Mouse (Mus musculus) adrenal gland, postnatal 10 days (tissue): Measurements from ENCODE around the gene Utp11. TPM values are rescaled to one million over a fixed set of nuclear protein-coding genes. Genes with fewer than 3 reads are reported as not detected.
"Not testable (repeated sequence)": the region's sequence is repeated elsewhere in the genome, so short reads cannot be mapped to it uniquely, and the experiment has no call there.

ENCODE experiments used
- DNase-seq: peaks from one replicate; pipeline ENCODE4 v3.0.0; 2021; ENCODE audit warnings: mixed read lengths
- long read RNA-seq, 2 experiments: library from polyadenylated mRNA; stranded (forward); transcript quantifications; one replicate each; pipeline ENCODE4 v2.0.0; 2021
- total RNA-seq, 2 experiments: library from RNA; stranded (reverse); gene quantifications; 2 replicates each; pipeline ENCODE4 v1.2.3; 2021

Utp11 gene
- total RNA-seq = 10 to 100 TPM; 29.4 to 29.9 TPM
- long read RNA-seq, experiment 1, transcript Utp11-201 (8 exons, 1,603 nt) = major isoform, 69 of 88 reads
- long read RNA-seq, experiment 1, partial matches to known transcripts = 16 of 88 reads
- long read RNA-seq, experiment 1, other reads (novel, unspliced or antisense) = 3 of 88 reads
- long read RNA-seq, experiment 2, transcript Utp11-201 (8 exons, 1,603 nt) = major isoform, 45 of 61 reads
- long read RNA-seq, experiment 2, partial matches to known transcripts = 10 of 61 reads
- long read RNA-seq, experiment 2, other reads (novel, unspliced or antisense) = 6 of 61 reads

DNA sequence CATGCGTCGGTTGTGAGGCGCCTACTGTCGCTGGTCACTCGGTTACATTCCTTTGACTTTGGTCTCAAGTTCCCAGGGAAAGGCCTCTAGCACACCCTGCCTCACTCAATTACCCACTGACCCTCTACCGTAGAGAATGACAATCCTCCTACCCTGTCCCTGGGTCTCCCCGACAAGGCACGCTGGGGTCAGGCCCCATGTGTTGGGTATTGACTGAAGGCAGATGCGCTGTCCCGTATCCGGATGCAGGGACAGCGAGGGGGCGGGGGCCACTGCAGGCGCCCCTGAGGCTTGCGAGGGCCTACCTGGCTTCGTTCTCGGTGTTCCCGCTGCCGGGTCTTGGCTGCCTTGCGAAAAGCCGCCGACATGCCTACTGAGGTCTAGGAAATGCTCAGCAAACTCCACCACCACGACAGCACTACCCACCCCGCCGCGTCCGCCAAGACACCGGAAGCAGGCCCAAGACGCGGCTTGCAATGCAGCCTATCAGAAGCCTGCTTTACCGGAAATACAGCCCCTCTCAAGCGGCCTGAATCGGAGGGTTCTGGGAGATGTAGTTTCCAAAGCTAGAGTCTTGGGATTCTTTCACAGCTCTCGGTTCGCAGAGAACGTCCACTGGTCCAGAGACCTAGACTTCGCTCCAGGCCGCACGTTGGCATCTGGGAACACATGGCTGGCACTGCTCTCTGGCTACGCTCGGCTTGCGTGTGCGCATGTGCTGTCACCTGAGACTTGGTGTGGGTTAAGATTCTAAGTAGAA is at the start of gene Utp11:
Gene Utp11 (minus strand): TSS at position 466 of the 760 bp plus-strand sequence.
- DNase-seq = peak; percentile 88

DNA sequence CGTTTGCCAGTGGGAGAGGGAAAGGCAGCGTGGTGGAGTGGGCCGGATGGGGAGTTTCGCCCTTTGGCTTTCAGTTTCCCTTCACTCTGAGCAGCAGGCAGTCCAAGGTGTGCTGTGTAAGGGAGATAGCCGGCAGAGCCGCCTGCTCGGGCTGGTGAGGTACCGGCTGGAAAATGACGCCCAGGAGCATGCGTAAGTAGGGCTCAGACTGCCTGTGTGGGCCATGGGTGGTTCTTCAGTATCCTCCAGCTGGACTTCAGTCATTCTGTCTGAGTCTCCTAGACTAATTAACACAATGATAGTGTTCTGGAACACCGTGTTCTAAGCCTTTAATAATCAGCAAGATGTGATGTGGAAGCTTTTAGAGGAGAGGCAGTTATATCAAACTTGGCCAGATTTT is 49.4 kb upstream of the Utp11 start:
- no peak for DNase-seq

DNA sequence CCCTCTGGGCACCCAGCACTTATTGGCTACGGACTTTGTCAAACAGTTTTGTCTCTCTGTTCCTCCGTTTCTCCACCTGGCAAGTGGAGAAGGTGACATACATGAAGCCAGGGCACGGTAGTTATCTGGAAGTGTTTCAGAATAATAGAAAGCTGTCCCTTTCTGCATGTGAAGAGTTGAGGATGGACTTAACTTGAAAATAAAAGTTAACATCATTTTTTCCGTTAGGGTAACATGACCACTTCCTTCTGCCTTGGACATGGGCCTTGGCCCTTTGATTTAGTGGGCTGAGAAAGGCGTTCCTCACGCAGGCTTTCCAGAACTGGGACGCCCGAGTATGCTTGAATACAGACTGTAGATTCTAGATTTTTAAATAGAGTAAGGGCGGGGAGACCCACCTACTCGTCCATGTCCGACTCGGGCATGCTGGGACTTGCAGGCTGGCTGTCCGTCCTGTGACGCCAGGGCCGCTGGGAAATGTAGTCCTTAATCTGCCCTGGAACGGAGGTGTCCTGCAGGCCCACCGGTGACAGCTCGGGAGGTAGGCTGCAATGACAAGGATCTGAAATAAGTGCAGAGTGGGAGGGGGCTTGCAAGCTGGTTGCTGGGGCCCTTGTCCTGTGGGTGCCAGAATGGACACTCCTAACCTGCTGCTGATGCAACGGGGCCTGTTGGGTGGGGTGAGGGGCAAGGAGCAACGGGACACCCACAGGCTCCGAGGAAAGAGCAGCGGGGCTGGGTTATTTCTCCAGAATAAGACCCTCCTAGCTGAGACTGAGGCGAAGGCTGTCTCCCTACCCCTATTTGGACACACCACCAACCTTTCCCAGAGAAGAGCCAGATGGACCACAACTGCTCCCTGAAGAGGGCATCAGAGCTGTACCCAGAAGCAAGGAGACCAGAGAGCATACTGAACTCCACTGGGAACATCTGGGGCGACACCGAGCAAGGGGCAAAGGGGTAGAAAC is 48.3 kb upstream of the Utp11 start, which contains the start of gene Inpp5b:
Gene Inpp5b (plus strand): TSS at position 475 of the 968 bp plus-strand sequence.
- peak; percentile 86 for DNase-seq

DNA sequence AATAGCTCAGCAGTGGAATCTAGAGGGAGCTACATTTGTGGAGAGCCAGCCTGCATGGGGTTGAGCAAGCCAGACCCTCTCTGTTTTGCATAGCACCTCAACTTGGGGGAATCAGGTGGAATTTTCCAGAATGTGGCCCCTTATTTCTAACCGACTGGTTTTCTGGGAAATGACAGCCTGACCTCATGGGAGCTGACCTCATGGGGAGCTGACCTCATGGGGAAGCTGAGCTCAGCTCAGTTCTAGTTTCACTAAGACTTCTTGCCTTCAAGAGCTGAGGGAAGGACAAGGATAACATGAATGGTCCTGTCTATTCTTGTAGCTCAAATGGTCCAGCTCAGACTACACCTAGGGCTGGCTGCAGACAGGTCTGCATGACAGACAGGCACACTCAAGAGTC is 45.4 kb upstream of the Utp11 start:
- no peak for DNase-seq

DNA sequence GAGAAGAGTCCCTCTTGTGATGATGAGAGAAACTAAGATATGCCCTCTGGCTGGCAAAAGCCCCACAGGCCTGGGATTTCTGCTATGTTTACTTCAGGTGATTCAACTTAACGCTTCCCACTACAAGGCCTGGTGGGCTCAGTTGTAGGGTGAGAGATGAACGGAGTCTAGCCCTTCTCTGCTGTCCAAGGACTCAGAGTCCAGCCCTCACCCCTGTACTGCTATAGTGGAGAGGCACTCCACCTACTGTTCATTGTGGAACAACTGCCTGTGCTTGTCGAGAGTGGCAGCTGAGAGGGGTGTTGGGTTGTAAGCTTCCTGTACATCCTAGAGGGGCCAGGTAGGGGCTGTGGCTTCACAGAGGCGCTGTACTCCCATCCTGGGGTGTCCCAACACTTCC is 44.6 kb upstream of the Utp11 start:
- no peak for DNase-seq

DNA sequence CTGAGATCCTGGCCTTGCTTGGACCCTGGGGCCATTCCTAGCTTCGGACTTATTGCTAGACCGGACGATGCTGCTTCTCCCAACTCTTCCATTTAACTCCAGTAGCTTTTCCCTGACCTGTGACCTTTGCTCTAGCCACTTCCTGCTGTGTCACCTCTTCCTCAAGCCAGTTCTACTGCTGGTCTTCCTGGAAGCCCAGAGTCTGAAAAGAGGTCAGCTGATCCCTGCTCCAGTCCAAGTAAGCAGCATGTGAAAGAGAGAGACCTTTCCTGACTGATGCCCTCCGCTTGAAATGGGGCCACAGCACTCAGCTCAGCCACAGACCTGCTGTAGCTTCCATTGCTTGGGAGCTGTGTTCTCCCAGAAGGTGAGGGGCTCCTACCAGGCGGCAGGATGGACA is 44.1 kb upstream of the Utp11 start:
- DNase-seq = no peak

DNA sequence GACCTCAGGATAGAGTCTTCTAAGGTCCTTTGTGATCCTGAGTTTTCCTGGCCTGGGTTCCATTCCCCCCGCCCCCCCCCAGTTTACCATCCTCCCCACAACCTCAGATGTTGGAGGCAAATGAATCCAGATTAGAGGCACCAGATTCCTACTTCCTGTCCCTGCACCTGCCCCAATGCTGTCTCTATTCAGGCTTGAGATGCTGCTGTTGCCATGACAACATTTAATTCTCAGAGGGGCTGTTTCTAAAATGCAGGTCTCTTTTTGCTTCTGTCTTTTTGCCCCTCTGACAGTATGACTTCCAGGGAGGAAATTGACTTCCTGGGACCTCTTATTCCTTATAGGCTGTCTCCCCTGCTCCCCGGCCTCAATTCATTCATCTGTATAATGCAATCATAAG is 43.6 kb upstream of the Utp11 start:
- DNase-seq = no peak

DNA sequence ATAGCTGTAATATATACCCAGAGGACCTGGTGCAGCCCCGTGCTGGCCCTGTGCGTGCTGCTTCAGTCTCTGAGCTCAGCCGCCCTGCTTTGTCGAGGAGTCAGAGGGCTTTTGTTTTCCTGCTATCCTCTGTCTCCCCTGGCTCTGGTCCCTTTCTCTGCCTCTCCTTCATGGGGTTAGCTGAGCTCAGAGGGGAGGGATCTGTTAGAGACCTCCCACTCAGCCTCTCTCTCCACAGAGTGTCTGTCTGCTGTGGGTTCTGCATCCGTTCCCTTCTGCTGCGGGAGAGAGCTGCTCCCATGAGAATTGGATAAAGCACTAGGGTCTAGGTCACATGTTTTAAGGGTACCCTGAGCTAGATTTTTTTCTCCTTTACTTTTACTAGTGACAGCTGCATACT is 32.7 kb upstream of the Utp11 start:
- no peak for DNase-seq

DNA sequence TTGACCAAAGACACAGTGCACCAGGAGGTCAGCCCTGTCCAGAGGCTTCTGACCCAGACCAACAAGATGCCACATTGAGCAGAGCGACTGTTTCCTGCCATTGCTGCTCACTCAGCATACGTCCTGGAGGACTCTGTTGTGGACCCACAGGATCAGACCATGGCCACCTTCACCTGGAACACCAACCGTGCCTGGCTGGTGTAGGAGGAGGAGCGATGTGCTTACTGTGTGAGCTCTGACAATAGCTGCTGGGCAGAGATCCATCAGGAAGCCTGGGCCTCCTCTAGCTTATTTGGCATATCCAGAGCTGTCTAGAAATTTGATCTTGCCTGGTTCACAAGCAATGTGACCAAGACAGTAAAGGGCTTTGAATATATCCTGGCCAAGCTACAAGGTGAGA is 25.7 kb upstream of the Utp11 start:
- DNase-seq = no peak

DNA sequence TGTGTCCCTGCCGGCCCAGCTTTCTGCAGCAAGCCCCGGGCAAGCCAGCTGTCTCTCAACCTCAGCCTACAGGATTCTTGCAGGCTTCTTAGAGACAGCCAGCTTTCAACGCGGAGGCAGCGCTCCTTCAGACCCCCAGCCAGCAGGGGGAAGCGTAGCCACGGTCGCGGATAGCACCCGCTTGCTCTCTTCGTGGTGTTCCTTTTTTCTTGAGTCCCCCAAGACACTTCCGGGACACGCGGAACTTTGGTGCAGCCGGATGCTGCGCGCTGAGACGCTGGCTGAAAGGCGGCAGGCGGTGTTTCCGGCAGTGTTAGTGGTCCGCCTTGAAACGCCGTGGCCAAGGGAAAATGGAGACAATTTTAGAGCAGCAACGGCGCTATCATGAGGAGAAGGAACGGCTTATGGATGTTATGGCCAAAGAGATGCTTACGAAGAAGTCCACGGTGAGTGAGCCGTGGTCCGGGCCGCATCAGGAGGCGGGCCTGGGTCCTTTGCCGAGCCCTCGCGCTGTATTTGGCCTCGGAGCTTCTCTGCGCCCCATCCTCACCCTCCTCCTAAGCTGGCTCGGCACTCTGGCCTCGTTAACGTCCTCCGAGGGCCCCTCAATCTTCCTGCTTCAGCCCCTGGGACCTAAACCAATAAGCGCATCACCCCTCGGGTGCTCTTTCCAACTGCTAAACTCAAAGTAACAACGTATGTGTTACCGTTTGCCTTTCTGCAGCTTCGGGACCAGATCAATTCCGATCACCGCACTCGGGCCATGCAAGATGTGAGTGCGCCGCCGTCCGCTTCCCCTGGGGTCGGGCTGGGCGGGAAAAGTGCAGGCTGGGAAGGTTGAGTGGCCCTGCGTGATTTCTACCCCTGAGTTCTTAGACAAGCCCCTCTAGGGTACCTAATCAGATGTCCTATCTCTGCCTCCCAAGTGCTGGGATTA is 21.4 kb upstream of the Utp11 start, which contains the start of gene Sf3a3:
Gene Sf3a3 (plus strand): TSS at position 232 of the 937 bp plus-strand sequence.
- peak; percentile 96 for DNase-seq

DNA sequence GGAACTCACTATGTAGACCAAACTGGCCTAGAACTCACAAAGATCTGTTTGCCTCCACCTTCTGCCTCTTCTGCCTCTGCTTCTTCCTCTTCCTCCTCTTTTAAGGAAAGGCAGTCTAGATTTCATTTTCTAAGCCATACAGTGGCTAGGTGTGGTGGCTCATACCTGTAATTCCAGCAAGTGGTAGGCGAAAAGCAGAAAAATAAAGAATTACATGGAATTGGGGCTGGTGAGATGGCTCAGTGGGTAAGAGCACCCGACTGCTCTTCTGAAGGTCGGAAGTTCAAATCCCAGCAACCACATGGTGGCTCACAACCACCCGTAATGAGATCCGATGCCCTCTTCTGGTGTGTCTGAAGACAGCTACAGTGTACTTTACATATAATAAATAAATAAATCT is 20.4 kb upstream of the Utp11 start:
- DNase-seq = not testable (repeated sequence)

DNA sequence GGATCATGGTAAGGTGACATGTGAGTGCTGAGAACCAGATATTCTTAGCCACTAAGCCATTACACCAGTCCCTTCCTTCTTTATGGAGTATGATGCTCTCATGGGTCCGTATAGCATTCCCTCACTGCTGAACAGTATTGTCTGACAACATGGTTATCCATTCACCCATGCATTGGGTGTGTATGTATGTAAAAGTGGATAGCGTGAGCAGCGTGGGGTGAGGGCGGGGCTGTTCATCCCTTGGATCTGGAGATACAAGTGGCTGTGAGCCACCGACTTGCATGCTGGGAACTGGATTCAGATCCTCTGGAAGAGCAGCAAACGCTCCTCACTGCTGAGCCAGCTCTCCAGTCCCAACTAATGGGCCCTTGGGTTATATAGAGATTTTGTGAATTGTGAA is 19.2 kb upstream of the Utp11 start:
- DNase-seq = no peak

DNA sequence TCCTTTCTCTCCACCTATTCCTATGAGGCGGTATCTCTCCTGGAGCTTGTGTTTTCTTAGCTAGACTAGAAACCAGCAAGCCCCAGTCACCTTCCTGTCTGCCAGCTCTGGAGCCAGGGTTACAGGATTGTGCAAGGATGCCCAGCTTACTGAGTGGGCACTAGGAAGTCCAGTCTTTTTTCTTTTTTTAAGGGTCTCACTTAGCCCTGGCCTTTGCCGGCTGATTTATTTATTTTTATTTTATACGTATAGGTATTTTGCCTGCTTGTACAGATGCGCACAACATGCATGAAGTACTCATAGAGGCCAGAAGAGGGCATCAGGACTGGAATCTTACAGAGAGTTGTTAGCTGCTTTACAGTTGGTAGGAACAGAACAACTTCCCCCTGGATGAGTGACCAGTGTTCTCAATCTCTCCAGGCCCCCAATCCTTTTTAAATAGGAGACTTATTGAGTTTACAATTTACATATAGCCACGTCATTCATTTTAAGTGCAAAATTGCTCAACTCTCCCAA is 17.4 kb upstream of the Utp11 start:
- DNase-seq = no peak

DNA sequence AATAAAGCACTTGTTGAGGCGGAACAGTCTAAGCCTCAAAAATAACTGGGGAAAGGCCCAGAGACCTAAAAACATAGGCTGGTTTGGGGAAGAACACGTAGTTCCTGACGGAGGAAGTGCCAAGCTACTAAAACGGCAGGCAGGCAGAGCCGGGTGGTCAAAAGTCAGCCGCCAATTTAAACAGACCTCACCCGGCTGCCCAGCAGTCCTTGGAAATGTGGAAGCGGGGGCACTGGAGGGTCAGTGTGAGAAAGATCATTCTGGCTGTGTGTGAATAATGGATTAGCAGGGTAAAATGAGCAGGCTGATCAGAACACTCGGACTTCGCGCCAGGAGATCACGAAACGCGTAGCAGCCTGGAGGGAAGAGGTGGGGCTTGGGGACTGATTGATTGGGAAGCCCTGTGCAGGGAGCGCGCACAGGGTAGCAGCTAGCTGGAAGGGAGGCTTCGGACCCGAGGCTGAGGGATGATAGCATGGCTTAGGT is 16.6 kb upstream of the Utp11 start:
- no peak for DNase-seq

DNA sequence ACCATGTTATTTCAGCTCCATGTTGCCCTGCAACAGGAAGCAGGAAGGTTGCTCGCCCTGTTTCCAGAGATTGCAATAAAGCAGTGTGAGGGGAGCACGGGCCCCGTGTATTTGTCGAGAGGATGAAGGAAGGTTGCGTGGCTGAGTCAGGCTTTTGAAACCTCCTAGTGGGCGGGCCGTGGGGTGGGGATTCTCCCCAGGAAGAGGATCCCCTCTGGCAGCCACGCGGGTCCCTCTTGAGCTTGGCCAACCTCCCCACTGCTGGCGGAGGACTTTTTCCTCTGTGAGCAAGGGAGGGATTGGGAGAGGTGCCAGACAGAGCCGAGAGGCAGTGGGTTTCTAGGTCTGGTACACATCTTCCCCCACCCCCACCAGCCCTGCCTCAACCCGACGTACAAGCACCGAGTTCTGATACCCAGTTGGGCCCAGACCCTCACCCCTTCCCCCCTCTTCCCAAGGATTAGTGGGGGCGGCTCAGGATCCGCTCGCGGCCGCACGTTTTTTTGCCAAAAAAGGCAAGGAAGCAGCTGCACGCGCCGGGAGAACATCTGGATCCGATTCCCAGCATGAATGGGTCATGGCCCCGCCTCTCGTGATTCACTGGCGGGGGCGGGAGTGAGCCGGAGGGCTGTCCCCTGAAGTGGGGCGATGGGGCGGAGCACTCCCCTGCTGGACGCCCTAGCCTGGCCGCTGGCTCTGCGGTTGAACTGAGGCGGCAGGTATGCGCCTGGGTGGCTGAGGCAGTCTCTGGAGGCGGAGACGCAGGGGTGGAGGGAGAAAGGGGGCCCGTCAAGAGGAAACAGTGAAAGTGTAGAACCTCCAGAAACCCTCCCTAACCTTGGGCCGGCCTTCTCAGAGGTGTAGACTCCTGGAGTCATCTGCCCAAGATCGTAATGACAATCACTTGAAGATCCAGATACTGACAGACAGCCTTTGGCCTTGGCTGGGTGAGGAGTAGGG is 15.4 kb upstream of the Utp11 start:
- peak; percentile 94 for DNase-seq

DNA sequence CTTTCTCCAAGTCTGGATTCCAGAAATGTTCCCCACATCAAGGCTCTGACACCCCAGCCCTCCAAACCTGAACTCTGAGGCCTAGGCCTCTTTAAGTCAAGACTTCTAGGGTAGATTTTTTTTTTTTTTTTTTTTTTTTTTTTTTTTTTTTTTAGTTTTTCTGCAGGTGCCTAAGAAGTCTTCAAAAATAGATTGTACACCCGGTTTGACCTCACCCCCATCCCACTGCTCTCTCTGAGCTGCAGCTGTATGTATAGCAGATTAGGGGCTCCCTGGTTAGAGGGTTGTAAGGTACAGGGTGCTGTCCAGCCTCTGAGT is 14.8 kb upstream of the Utp11 start:
- DNase-seq = not testable (repeated sequence)

DNA sequence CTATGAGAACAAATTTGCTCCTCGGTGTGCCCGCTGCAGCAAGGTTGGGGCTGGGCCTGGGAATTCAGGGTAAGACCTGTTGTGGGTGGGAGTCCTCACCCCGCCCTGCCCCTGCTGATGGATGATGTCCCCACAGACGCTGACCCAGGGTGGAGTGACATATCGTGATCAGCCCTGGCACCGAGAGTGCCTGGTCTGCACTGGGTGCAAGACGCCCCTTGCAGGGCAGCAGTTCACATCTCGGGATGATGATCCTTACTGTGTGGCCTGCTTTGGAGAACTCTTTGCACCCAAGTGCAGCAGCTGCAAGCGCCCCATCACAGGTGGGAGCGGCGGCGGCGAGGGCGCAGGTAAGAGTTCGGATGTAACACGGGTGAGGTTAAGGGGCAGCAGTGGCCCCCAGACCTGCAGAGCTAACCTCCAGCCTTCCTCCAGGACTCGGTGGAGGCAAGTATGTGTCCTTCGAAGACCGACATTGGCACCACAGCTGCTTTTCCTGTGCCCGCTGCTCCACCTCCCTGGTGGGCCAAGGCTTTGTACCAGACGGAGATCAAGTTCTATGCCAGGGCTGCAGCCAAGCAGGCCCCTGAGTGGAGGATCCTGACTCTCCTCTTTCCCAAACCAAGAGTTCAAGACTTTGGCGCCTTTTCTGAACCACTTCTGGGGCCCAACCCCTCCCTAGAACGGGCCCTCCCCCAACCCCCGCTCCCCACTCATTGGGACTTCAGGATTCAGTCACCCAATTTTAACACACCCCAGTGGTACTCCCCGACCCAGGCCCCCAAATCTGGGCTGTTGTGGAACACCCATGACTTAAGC is 14.2 kb upstream of the Utp11 start:
- not testable (repeated sequence) for DNase-seq

DNA sequence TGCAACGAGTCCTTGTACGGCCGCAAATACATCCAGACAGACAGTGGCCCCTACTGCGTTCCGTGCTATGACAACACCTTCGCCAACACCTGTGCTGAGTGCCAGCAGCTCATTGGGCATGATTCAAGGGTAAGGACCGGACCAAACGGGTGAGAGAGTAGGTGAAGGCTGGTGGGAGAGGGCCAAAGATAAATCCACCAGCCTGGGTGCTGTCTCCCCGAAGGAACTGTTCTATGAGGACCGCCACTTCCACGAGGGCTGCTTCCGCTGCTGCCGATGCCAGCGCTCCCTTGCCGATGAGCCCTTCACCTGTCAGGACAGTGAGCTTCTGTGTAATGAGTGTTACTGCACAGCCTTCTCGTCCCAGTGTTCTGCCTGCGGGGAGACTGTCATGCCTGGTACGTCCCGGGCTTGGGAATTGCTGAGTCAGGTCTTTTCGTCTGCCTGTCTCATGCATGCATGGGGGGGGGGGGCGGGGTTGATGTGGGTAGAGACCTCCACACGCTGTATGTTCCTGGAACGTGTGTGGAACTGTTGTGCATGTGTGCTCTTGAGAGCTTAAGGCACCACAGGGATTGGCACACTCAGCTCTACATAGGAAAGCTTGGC is 12.4 kb upstream of the Utp11 start:
- no peak for DNase-seq
